Mouse (Mus musculus) liver, embryonic 14.5 days (tissue): Measurements from ENCODE around the gene Gm26661. TPM values are rescaled to one million over a fixed set of nuclear protein-coding genes. Genes with fewer than 3 reads are reported as not detected.

Source experiments
- ATAC-seq: fragments of 200-750 bp; cut with Nextera tagmentation; 2 replicates; pipeline ENCODE4 v1.8.0; 2017; ENCODE audit warnings: moderate number of reproducible peaks, mild to moderate bottlenecking, moderate library complexity; ENCODE audit not compliant: insufficient read depth
- DNase-seq, 3 experiments: peaks; one replicate each; pipeline ENCODE4 v3.0.0-alpha.2; 2012 to 2013; ENCODE audit warnings: low read depth in 3 of 3, low spot score in 3 of 3
- H3K27ac ChIP-seq: fragments of 300-500 bp; sonication (generic); 2 replicates; pipeline ENCODE4 v1.5.1; 2014; ENCODE audit warnings: moderate library complexity, mild to moderate bottlenecking, control low read depth, inconsistent platforms
- H3K27me3 ChIP-seq: fragments of 300-500 bp; sonication (generic); 2 replicates; pipeline ENCODE4 v1.6.1; 2014; ENCODE audit warnings: mild to moderate bottlenecking, low read length, moderate library complexity; ENCODE audit not compliant: control insufficient read depth, insufficient read depth
- H3K36me3 ChIP-seq: fragments of 300-500 bp; sonication (generic); replicated peaks from 2 replicates; pipeline ENCODE4 v1.6.1; 2014; ENCODE audit warnings: low read depth; ENCODE audit not compliant: control insufficient read depth, insufficient read depth
- H3K4me1 ChIP-seq, 2 experiments: fragments of 200-500 bp in 1 of 2; fragments of 300-500 bp in 1 of 2; sonication (generic) in 1 of 2; replicated peaks; 2 replicates each; pipeline ENCODE4 v1.6.1; 2012 to 2014; ENCODE audit warnings: antibody characterized with exemption in 1 of 2, inconsistent platforms in 1 of 2, low read length in 1 of 2; ENCODE audit not compliant: control insufficient read depth in 2 of 2, insufficient read depth in 2 of 2
- H3K4me2 ChIP-seq: fragments of 300-500 bp; sonication (generic); 2 replicates; pipeline ENCODE4 v1.6.1; 2014; ENCODE audit warnings: low read depth, mild to moderate bottlenecking, control low read depth, moderate library complexity
- H3K4me3 ChIP-seq, 2 experiments: fragments of 200-500 bp in 1 of 2; fragments of 300-500 bp in 1 of 2; sonication (generic) in 1 of 2; 2 replicates each; pipeline ENCODE4 v1.5.1; 2012 to 2014; ENCODE audit warnings: low read depth in 2 of 2, low read length in 2 of 2, mild to moderate bottlenecking in 2 of 2, control low read depth in 1 of 2, inconsistent platforms in 1 of 2, moderate library complexity in 1 of 2; ENCODE audit not compliant: insufficient read depth in 1 of 2
- H3K9ac ChIP-seq: fragments of 300-500 bp; sonication (generic); replicated peaks from 2 replicates; pipeline ENCODE4 v1.6.1; 2014; ENCODE audit warnings: mild to moderate bottlenecking, control low read depth, moderate library complexity
- H3K9me3 ChIP-seq: fragments of 300-500 bp; sonication (generic); 2 replicates; pipeline ENCODE4 v1.6.1; 2016; ENCODE audit warnings: low read length, mixed read lengths; ENCODE audit not compliant: control insufficient read depth
- CTCF ChIP-seq: IDR thresholded peaks from 2 replicates; pipeline ENCODE4 v1.5.1; 2016; ENCODE audit warnings: antibody characterized with exemption, low read depth, control low read depth
- EP300 ChIP-seq: IDR thresholded peaks from 2 replicates; pipeline ENCODE4 v1.6.1; 2016; ENCODE audit warnings: antibody characterized with exemption, low read depth
- WGBS: fragments of 180-500 bp; shearing (Covaris S2); extraction: QIAGEN DNeasy Blood & Tissue Kit; methylation state at CpG from one replicate; pipeline ENCODE4 v1.1.7; 2014; ENCODE audit not compliant: insufficient replicate concordance; 5-methylcytosine and 5-hydroxymethylcytosine counted together
- polyA plus RNA-seq, 2 experiments: library from polyadenylated mRNA; depleted of rRNA in 1 of 2; stranded (reverse) in 1 of 2; unstranded in 1 of 2; fragments of >200 nt; fragmentation: Nextera tagmentation in 1 of 2; extraction: Ambion mirVana in 1 of 2; gene quantifications; 2 replicates each; pipeline versions ENCODE4 v1.2.1 to v1.2.3; 2012 to 2014

Gene Gm26661
- polyA plus RNA-seq, 2 experiments: not detected

DNA sequence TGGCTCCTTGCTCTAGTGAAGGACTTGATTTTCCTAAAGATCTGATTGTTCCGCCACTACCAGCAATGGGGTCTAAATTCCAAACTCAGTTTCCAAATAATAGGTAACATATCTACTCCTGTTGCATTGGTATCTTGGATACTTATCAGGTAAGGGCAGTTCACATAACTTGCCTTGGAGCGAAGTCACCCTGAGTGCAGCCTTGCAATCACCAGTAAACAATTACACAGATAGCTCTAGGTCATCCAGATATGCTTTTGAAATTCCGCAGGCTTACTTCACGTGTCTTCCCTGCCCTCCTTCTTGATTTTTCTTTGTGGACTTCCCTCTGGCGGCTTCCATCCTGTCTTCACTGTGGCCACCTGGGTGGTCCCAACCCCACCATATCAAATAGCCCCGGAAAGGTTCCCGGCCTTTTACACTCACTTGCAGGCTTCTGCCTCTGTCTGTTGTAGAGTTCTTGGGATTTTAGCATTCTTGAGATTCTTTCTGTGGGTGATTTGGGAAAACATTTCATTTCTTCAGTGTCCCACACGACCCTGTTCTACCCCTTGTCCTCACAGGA is 48.6 kb downstream of the Gm26661 start:
- Histone ChIP-seq H3K4me3 (no peak overlapping the region), H3K36me3 (no peaks in the 10 kb centered on the region), H3K4me2 (no peak overlapping the region), H3K9me3 (no peaks in the 10 kb centered on the region), H3K27me3 (no peaks in the 10 kb centered on the region), H3K9ac (no peak overlapping the region), H3K27ac (no peak overlapping the region), H3K4me1 (peaks cover 0 to 3% of the 10 kb centered on the region in 2 experiments; a peak in 1 of 4 replicates)
- WGBS: 50% methylated on average over 8 of the region's 8 CpGs
- no peak for ATAC-seq
- no peak for TF ChIP-seq EP300
- no peak for TF ChIP-seq CTCF
- DNase-seq: no peak

Other genes starting within 250 kb of the Gm26661 start
- gene Gm3558, start 223.0 kb upstream of the Gm26661 start, polyA plus RNA-seq (2012; rRNA removed): 0.02 TPM in 1 of 2 replicates, not detected in the other
- gene Gm3558, start 223.0 kb upstream of the Gm26661 start, polyA plus RNA-seq (2014; fragmentation: Nextera tagmentation; extraction: Ambion mirVana): not detected in 2 replicates
- not detected in 2 replicates for gene Gm10338, start 196.0 kb upstream of the Gm26661 start, polyA plus RNA-seq (2012; rRNA removed)
- not detected in 2 replicates for gene Gm10338, start 196.0 kb upstream of the Gm26661 start, polyA plus RNA-seq (2014; fragmentation: Nextera tagmentation; extraction: Ambion mirVana)
- gene Gm10128, start 147.6 kb upstream of the Gm26661 start, polyA plus RNA-seq (2012; rRNA removed): not detected in 2 replicates
- not detected in 2 replicates for gene Gm10128, start 147.6 kb upstream of the Gm26661 start, polyA plus RNA-seq (2014; fragmentation: Nextera tagmentation; extraction: Ambion mirVana)
- 3.2 and 3.7 TPM in 2 replicates for gene Flnb, start 26.4 kb downstream of the Gm26661 start, polyA plus RNA-seq (2012; rRNA removed)
- gene Flnb, start 26.4 kb downstream of the Gm26661 start, polyA plus RNA-seq (2014; fragmentation: Nextera tagmentation; extraction: Ambion mirVana): 3.2 and 3.6 TPM in 2 replicates
- not detected in 2 replicates for gene Gm45521, start 165.7 kb downstream of the Gm26661 start, polyA plus RNA-seq (2012; rRNA removed)
- gene Gm45521, start 165.7 kb downstream of the Gm26661 start, polyA plus RNA-seq (2014; fragmentation: Nextera tagmentation; extraction: Ambion mirVana): not detected in 2 replicates
- gene Dnase1l3, start 203.0 kb downstream of the Gm26661 start, polyA plus RNA-seq (2012; rRNA removed): 0.68 and 0.87 TPM in 2 replicates
- gene Dnase1l3, start 203.0 kb downstream of the Gm26661 start, polyA plus RNA-seq (2014; fragmentation: Nextera tagmentation; extraction: Ambion mirVana): 1.9 and 2.1 TPM in 2 replicates
- gene Abhd6, start 211.3 kb downstream of the Gm26661 start, polyA plus RNA-seq (2012; rRNA removed): 3.2 and 3.4 TPM in 2 replicates
- 8.6 and 9.2 TPM in 2 replicates for gene Abhd6, start 211.3 kb downstream of the Gm26661 start, polyA plus RNA-seq (2014; fragmentation: Nextera tagmentation; extraction: Ambion mirVana)